Mouse (Mus musculus) kidney, embryonic 15.5 days (tissue): ENCODE data around the gene Ube2o. TPM values are rescaled to one million over a fixed set of nuclear protein-coding genes. Genes with fewer than 3 reads are reported as not detected.
A peak's percentile ranks its signal among the peaks of the same experiment; 100 is the strongest.

Experiments
- ATAC-seq: fragments of 200-750 bp; cut with Nextera tagmentation; replicated peaks from 2 replicates; pipeline ENCODE4 v1.8.0; 2017; ENCODE audit warnings: moderate TSS enrichment; ENCODE audit not compliant: low FRiP score
- H3K27ac ChIP-seq: fragments of 300-500 bp; sonication (generic); 2 replicates; pipeline ENCODE4 v1.5.1; 2015; ENCODE audit warnings: mild to moderate bottlenecking, inconsistent platforms
- H3K27me3 ChIP-seq: fragments of 300-500 bp; sonication (generic); 2 replicates; pipeline ENCODE4 v1.6.1; 2015; ENCODE audit warnings: inconsistent platforms
- H3K36me3 ChIP-seq: fragments of 300-500 bp; sonication (generic); 2 replicates; pipeline ENCODE4 v1.6.1; 2015; ENCODE audit warnings: inconsistent platforms
- H3K4me1 ChIP-seq: fragments of 300-500 bp; sonication (generic); 2 replicates; pipeline ENCODE4 v1.6.1; 2015; ENCODE audit warnings: inconsistent platforms
- H3K4me2 ChIP-seq: fragments of 300-500 bp; sonication (generic); 2 replicates; pipeline ENCODE4 v1.6.1; 2015; ENCODE audit warnings: moderate library complexity, mild to moderate bottlenecking, inconsistent platforms
- H3K4me3 ChIP-seq: fragments of 300-500 bp; sonication (generic); replicated peaks from 2 replicates; pipeline ENCODE4 v1.5.1; 2015; ENCODE audit warnings: mild to moderate bottlenecking, inconsistent platforms
- H3K9ac ChIP-seq: fragments of 300-500 bp; sonication (generic); 2 replicates; pipeline ENCODE4 v1.6.1; 2015; ENCODE audit warnings: mild to moderate bottlenecking, inconsistent platforms
- H3K9me3 ChIP-seq: fragments of 300-500 bp; sonication (generic); replicated peaks from 2 replicates; pipeline ENCODE4 v1.6.1; 2016; ENCODE audit warnings: inconsistent platforms
- WGBS: fragments of 180-500 bp; shearing (Covaris S2); methylation state at CpG from one replicate; pipeline ENCODE4 v1.1.7; 2015; ENCODE audit warnings: mixed read lengths; 5-methylcytosine and 5-hydroxymethylcytosine counted together
- polyA plus RNA-seq: library from polyadenylated mRNA; unstranded; fragments of >200 nt; fragmentation: Nextera tagmentation; extraction: Ambion mirVana; gene quantifications from 2 replicates; pipeline ENCODE4 v1.2.1, GENCODE M21; 2015

The Ube2o gene
- polyA plus RNA-seq, 1 experiment from 2014 or later, result 7.3 TPM

DNA sequence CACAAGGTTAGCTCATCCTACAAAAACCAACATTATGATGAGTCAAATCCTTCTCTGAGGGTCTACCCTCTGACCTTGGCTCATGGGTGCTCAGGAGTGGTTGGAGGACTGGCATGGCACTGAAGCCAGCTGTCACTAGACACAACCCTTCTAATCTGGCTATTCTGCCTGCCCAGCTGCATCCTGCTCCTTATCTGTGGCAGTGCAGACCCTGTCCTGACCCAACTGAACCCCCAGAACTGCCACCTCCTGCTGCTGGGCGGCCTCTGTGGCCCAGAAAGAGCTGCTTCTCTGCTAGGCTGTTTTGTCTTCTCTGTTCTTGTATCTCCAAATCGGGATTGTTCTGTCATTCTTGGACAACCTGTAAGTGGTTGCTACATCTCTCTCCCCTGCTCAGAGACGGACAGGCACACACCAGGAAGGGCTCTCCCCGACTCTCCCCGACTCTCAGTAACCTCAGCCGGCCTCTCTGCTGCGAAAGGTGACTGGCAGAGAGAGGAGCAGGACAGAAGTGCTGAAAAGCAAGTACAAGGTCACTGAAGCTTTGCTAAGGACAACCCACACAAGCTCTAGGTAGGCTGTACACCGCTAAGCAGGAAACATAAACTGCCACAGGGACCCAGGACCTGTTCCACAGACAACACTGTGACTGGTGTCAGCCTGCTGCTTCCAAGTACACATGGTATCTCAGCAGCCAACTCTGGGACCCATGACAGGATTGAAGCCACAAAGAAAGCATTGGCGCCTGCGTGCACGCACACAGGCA is 31.8 kb downstream of the Ube2o start:
- Histone ChIP-seq H3K27ac (no peak overlapping the region), H3K4me2 (no peak overlapping the region), H3K4me1 (peaks cover 26% of the 10 kb centered on the region), H3K36me3 (peaks cover 37% of the 10 kb centered on the region), H3K27me3 (no peaks in the 10 kb centered on the region), H3K9ac (no peak overlapping the region), H3K4me3 (no peak overlapping the region), H3K9me3 (no peaks in the 10 kb centered on the region)
- WGBS, result 76% methylated on average over 11 of the region's 11 CpGs
- no peak for ATAC-seq

GRCm38 (mm10) chr11:116548780-116549179 is 32.5 kb downstream of the Ube2o start:
- H3K4me3 ChIP-seq, result no peak overlapping the region
- H3K9me3 ChIP-seq, result no peaks in the 10 kb centered on the region
- H3K4me1 ChIP-seq, result peaks cover 22% of the 10 kb centered on the region
- H3K36me3 ChIP-seq, result peaks cover 44% of the 10 kb centered on the region
- H3K27ac ChIP-seq, result no peak overlapping the region
- no peak for ATAC-seq
- no peaks in the 10 kb centered on the region for H3K27me3 ChIP-seq
- no peak overlapping the region for H3K4me2 ChIP-seq
- H3K9ac ChIP-seq, result no peak overlapping the region
- WGBS, result 93% methylated on average over 9 of the region's 9 CpGs

GRCm38 (mm10) chr11:116547296-116548060 is 33.8 kb downstream of the Ube2o start:
- Histone ChIP-seq H3K4me1 (peaks cover 22% of the 10 kb centered on the region), H3K27me3 (no peaks in the 10 kb centered on the region), H3K9me3 (no peaks in the 10 kb centered on the region), H3K36me3 (peaks cover 57% of the 10 kb centered on the region), H3K4me3 (no peak overlapping the region), H3K4me2 (no peak overlapping the region), H3K27ac (no peak overlapping the region), H3K9ac (no peak overlapping the region)
- WGBS, result 83% methylated on average over 17 of the region's 17 CpGs
- ATAC-seq, result no peak

- no peaks in the 10 kb centered on the region for H3K27me3 ChIP-seq
- no peak overlapping the region for H3K4me3 ChIP-seq
- H3K4me2 ChIP-seq, result no peak overlapping the region
- no peaks in the 10 kb centered on the region for H3K9me3 ChIP-seq
- WGBS, result 90% methylated on average over 4 of the region's 4 CpGs
- no peak overlapping the region for H3K27ac ChIP-seq
- peaks cover 94% of the 10 kb centered on the region for H3K36me3 ChIP-seq
- H3K4me1 ChIP-seq, result no peaks in the 10 kb centered on the region
- ATAC-seq, result no peak
- no peak overlapping the region for H3K9ac ChIP-seq
Observed at GRCm38 (mm10) chr11:116543110-116543509, 38.1 kb downstream of the Ube2o start.

DNA sequence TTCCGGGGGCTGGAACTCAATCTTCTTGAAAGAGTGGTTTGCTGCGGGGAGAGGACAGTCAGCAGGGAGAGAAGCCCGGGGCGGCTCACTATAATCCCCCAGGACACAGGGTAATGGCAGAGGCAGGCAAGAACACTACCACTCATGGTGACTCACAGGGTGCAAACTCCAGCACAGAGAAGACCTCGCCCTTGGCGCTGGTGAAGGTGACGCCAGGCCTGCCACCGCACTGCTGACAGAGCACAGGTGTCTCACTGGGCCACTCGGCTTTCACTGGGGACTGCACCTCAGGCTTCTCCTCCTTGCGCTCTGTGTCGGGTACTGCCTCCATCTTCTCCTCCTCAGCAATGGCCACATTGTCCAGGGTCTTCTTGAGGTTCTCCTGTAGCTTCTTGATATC is 40.1 kb downstream of the Ube2o start:
- ATAC-seq, result no peak
- peaks cover 89% of the 10 kb centered on the region for H3K36me3 ChIP-seq
- 92% methylated on average over 11 of the region's 11 CpGs for WGBS
- H3K4me3 ChIP-seq, result no peak overlapping the region
- H3K4me1 ChIP-seq, result no peaks in the 10 kb centered on the region
- no peak overlapping the region for H3K9ac ChIP-seq
- no peaks in the 10 kb centered on the region for H3K27me3 ChIP-seq
- no peak overlapping the region for H3K4me2 ChIP-seq
- no peaks in the 10 kb centered on the region for H3K9me3 ChIP-seq
- H3K27ac ChIP-seq, result no peak overlapping the region

- peaks cover 14% of the 10 kb centered on the region for H3K4me1 ChIP-seq
- no peak overlapping the region for H3K27ac ChIP-seq
- no peaks in the 10 kb centered on the region for H3K9me3 ChIP-seq
- H3K9ac ChIP-seq, result no peak overlapping the region
- H3K36me3 ChIP-seq, result peaks cover 59% of the 10 kb centered on the region
- no peak for ATAC-seq
- WGBS, result 87% methylated on average over 12 of the region's 12 CpGs
- peaks cover 15% of the 10 kb centered on the region for H3K27me3 ChIP-seq
- no peak overlapping the region for H3K4me3 ChIP-seq
- H3K4me2 ChIP-seq, result no peak overlapping the region
Observed at GRCm38 (mm10) chr11:116538142-116538735, 43.0 kb downstream of the Ube2o start.

- no peak for ATAC-seq
- H3K4me1 ChIP-seq, result peaks cover 22% of the 10 kb centered on the region
- no peak overlapping the region for H3K9ac ChIP-seq
- H3K27me3 ChIP-seq, result peaks cover 23% of the 10 kb centered on the region
- WGBS, result 80% methylated on average over 5 of the region's 5 CpGs
- no peak overlapping the region for H3K4me2 ChIP-seq
- no peaks in the 10 kb centered on the region for H3K9me3 ChIP-seq
- no peak overlapping the region for H3K4me3 ChIP-seq
- H3K36me3 ChIP-seq, result peaks cover 51% of the 10 kb centered on the region
- H3K27ac ChIP-seq, result no peak overlapping the region
Observed at GRCm38 (mm10) chr11:116537388-116537787, 43.9 kb downstream of the Ube2o start.

DNA sequence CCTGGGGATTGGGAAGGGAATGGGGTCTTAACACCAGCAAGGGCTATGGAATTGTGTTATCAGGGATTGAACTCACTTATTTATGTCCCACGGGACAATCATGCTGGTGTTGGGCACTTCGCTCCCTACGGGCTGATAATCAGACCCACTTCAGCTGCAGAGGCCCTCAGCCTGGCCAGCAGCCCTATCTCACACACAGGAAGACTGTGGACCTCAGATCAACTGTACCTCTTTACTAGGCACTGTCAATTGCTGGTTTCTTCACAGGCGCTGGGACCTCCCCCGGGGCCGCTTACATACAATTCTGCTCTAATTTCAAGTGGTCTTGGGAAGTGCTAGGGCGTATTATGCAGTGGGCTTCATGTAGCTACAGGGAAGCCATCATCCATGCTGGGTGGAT is 44.6 kb downstream of the Ube2o start:
- no peak overlapping the region for H3K4me2 ChIP-seq
- H3K4me3 ChIP-seq, result no peak overlapping the region
- no peaks in the 10 kb centered on the region for H3K9me3 ChIP-seq
- WGBS, result 94% methylated on average over 7 of the region's 7 CpGs
- no peak for ATAC-seq
- peaks cover 30% of the 10 kb centered on the region for H3K27me3 ChIP-seq
- no peak overlapping the region for H3K9ac ChIP-seq
- peaks cover 29% of the 10 kb centered on the region for H3K4me1 ChIP-seq
- H3K27ac ChIP-seq, result no peak overlapping the region
- peaks cover 44% of the 10 kb centered on the region for H3K36me3 ChIP-seq

GRCm38 (mm10) chr11:116534154-116534865 is 46.9 kb downstream of the Ube2o start:
- Histone ChIP-seq H3K27ac (no peak overlapping the region), H3K9me3 (no peaks in the 10 kb centered on the region), H3K27me3 (peaks cover 51% of the 10 kb centered on the region), H3K4me3 (peak overlapping the region; percentile 56), H3K4me2 (peak overlapping the region; percentile 97), H3K9ac (peak overlapping the region; percentile 57), H3K36me3 (peaks cover 20% of the 10 kb centered on the region), H3K4me1 (peaks cover 46% of the 10 kb centered on the region)
- 18% methylated on average over 20 of the region's 20 CpGs for WGBS
- peak; percentile 77 for ATAC-seq

DNA sequence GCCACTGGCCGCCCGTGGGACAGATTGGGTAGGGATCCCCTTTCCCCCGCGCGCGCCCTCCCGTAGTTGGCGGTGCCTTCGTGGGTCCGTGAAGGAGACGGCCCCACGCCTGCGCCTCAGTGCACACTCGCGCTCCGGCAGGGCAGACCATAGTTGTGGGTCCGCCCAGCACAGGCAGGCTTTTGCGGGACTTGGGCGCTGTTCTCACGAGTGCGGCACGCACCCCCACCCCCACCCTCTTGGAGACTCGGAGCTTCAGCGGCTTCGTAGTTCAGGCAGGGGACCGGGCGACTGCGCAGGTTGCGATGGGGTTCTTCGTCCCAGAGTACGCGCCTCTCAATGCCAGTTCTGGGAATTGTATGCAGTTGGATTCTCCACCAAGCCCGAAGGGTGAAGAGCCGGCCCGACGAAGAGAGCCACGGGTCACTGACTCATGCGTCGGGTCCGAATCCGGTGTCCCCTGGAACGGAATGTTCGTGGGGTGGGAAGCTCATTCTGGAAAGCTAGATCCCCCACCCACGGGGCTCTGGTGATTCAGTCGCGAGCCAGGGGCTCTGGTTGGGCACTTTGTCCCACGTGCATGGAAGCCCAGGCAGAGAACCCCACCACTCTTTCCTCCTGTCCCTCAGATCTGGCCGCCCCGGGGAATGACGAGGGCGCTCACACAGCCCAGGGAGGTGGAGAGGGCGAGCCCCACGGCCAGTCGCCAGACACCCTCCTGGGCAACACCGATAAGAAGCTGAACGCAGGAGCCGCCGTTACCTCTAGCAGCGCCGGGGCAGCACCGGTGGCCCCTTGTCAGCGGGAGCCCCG is 47.7 kb downstream of the Ube2o start:
- H3K9ac ChIP-seq, result peak overlapping the region; percentile 57
- peaks cover 46% of the 10 kb centered on the region for H3K4me1 ChIP-seq
- under 1% methylated on average over 63 of the region's 63 CpGs for WGBS
- H3K4me2 ChIP-seq, result peak overlapping the region; percentile 97
- H3K36me3 ChIP-seq, result peaks cover 12% of the 10 kb centered on the region
- peaks cover 51% of the 10 kb centered on the region for H3K27me3 ChIP-seq
- peak overlapping the region; percentile 56 for H3K4me3 ChIP-seq
- peak; percentile 71 for ATAC-seq
- H3K27ac ChIP-seq, result no peak overlapping the region
- H3K9me3 ChIP-seq, result no peaks in the 10 kb centered on the region

- Histone ChIP-seq H3K4me3 (peak overlapping the region; percentile 56), H3K9me3 (no peaks in the 10 kb centered on the region), H3K9ac (peak overlapping the region; percentile 57), H3K27me3 (peaks cover 51% of the 10 kb centered on the region), H3K4me2 (peak overlapping the region; percentile 97), H3K27ac (no peak overlapping the region), H3K4me1 (peaks cover 46% of the 10 kb centered on the region), H3K36me3 (peaks cover 6% of the 10 kb centered on the region)
- ATAC-seq, result peak; percentile 63
- WGBS, result under 1% methylated on average over 50 of the region's 50 CpGs
Observed at GRCm38 (mm10) chr11:116532810-116533338, 48.4 kb downstream of the Ube2o start.
